Mouse (Mus musculus) olfactory bulb, adult 2 months (tissue): ENCODE measurements around the gene Slco3a1. TPM values are rescaled to one million over a fixed set of nuclear protein-coding genes. Genes with fewer than 3 reads are reported as not detected.
"Not testable (repeated sequence)": the region's sequence is repeated elsewhere in the genome, so short reads cannot be mapped to it uniquely, and the experiment has no call there.

Source experiments
- H3K27ac ChIP-seq: fragments of 200-500 bp; 2 replicates; pipeline ENCODE4 v1.5.1; 2012; ENCODE audit warnings: low read depth, low read length; ENCODE audit not compliant: insufficient read depth
- H3K4me1 ChIP-seq: fragments of 200-500 bp; 2 replicates; pipeline ENCODE4 v1.6.1; 2012; ENCODE audit warnings: low read length; ENCODE audit not compliant: control insufficient read depth, insufficient read depth
- H3K4me3 ChIP-seq: fragments of 200-500 bp; 2 replicates; pipeline ENCODE4 v1.5.1; 2012; ENCODE audit warnings: mild to moderate bottlenecking, low read depth, low read length, moderate library complexity; ENCODE audit not compliant: insufficient read depth
- CTCF ChIP-seq: fragments of 200-500 bp; IDR thresholded peaks from 2 replicates; pipeline ENCODE4 v1.5.1; 2012; ENCODE audit warnings: low read depth, mild to moderate bottlenecking, low read length, moderate library complexity; ENCODE audit not compliant: insufficient read depth
- POLR2A ChIP-seq: fragments of 200-500 bp; IDR thresholded peaks from 2 replicates; pipeline ENCODE4 v1.6.1; 2012; ENCODE audit warnings: mild to moderate bottlenecking, low read depth, low read length, moderate library complexity; ENCODE audit not compliant: insufficient read depth
- WGBS: fragments of 180-500 bp; shearing (Covaris S2); methylation state at CpG from one replicate; pipeline ENCODE4 v1.1.7; 2018; 5-methylcytosine and 5-hydroxymethylcytosine counted together
- polyA plus RNA-seq: library from polyadenylated mRNA; stranded (reverse); fragments of >200 nt; gene quantifications from 2 replicates; pipeline ENCODE4 v1.2.4, GENCODE M21; 2012; ENCODE audit warnings: low replicate concordance; ENCODE audit not compliant: missing spikeins, insufficient read depth, insufficient read length

The Slco3a1 gene
- polyA plus RNA-seq, 1 experiment = not detected

DNA sequence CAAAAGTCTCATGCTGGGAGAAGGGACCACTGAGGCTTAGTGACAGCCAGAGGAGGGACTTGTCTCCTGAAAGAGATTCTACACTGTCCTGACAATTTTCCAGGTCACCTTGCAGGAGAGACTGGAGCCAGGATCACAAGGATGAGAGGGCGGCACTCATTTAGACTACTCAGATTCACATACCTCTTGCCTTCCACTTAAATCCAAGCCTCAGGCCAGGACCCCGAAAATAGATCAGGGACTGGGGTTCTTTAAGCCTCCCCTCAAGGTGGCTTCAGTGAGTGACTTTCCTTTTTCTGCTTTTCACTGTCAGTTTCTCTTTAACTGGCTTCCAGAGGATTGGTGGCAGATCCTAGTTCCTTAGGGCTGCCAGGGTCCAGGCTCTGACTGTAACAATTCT, 133.0 kb downstream of the Slco3a1 start:
- TF ChIP-seq CTCF = no peak
- TF ChIP-seq POLR2A = no peak
- WGBS = 82% methylated on average over 2 of the region's 2 CpGs

DNA sequence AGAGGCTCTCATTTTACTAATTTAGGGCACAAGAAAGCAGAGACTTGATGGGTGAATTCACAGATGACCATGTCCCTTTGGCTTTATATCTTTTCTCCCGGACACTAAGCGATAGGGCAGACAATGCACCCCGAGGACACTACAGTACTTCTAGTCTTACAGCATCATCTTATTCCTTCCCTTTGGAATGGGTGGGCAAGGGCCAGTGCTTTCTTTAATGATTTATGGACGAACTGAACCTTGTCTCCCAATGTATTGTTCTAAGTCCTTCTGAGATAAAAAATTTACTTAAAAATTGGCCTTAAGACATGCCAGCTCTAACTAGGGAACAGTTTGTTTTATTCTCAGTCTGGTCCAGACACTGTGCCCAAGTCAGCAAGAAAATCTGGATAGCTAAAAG, 134.9 kb downstream of the Slco3a1 start:
- H3K27ac ChIP-seq = no peak overlapping the region
- TF ChIP-seq POLR2A (no peak), CTCF (no peak)
- no peak overlapping the region for H3K4me3 ChIP-seq
- 96% methylated on average over 4 of the region's 4 CpGs for WGBS
- peaks cover 8% of the 10 kb centered on the region for H3K4me1 ChIP-seq

More for the DNA sequence above, 133.0 kb downstream of the Slco3a1 start:
- Histone ChIP-seq H3K4me3 (no peak overlapping the region), H3K4me1 (peaks cover 8% of the 10 kb centered on the region), H3K27ac (no peak overlapping the region)

DNA sequence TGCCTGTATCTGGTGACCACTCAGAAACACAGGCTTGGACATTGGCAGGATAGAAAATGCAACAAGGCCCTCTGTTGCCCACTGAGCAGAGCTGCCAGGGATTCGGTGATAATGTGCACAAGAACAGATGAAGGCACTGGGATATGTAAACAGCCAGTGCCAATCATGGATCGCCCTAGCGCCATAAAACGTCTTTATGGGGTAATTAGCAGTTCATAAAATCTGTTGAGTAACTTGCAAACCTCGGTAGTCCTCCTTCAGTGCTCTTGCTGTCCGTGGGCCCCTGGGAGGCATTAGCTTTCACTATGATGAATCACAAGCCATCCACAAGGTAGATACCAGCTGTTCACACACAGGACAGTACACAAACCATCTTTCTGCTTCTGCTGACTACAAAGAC, 137.6 kb downstream of the Slco3a1 start:
- 92% methylated on average over 6 of the region's 6 CpGs for whole genome bisulfite sequencing
- peaks cover 2% of the 10 kb centered on the region for H3K4me1 ChIP-seq
- no peak for TF ChIP-seq CTCF
- no peak for TF ChIP-seq POLR2A
- H3K27ac ChIP-seq = no peak overlapping the region
- H3K4me3 ChIP-seq = no peak overlapping the region

DNA sequence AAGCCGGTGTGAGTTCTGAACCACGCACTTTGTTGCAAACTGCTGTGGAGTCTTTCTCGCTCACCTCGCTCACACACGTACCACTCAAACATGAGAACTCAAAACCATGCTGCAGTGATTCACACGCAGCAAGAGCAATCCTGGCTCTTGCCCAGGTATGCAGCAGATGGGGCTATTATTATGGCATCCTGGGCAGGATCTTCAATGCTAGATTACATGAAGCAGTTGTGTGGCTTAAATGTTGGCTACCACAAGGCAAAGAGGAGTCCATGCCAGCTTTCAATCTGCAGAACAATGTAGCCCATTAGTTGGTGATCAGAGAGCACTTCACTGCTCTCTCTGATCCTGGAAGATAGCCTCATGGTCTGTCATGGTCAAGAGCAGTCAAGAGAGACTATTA, 139.3 kb downstream of the Slco3a1 start:
- WGBS = 91% methylated on average over 6 of the region's 6 CpGs
- Histone ChIP-seq H3K4me3 (no peak overlapping the region), H3K27ac (no peak overlapping the region), H3K4me1 (peaks cover 2% of the 10 kb centered on the region; the same call in 1 of the 2 replicates)
- TF ChIP-seq CTCF (no peak), POLR2A (no peak)

DNA sequence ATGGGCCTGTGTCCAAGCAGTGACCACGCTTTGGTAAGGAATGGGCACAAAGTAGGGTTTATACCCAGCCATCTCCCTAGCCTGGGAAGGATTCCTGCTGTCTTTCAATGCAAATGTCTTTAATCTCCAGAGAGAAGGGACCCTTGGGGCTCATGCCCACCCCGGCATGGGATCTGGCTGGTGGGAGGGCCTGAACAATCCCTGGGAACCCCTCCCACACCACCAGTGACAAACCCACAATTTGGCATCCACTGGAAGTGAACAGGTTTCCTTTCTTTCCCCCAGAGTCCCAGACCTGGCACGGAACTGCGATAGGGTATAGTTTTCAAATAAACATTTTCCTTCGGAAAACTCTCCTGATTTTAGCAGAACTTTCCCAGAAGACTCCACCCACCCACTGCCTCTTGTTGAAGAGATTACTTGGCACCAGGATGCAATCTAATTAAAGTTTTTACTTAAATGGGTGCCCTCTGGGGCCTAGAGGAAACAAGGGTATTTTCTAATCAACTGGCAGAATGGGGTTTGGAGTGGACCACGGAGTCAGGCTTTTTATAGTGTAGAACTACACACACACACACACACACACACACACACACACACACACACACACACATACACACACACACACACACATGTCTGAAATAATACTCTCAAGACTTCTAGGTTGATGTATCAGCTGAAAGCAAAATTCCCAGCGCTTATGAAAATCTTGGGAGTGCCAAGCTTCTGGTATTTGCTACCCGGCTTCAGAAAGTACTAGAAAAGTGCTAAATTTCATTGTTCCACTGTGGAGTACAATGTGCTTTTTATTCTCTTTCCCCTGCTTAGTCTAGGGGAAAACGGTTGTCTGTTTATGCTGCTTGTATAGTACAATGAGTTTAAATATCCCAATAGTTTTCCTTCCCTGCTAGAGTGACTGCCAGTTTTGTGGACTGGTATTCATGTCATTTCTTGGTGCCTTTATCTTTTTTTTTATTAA, 140.6 kb downstream of the Slco3a1 start:
- TF ChIP-seq CTCF (no peak), POLR2A (no peak)
- H3K27ac ChIP-seq = no peak overlapping the region
- H3K4me1 ChIP-seq = peaks cover 3% of the 10 kb centered on the region; the same call in 1 of the 2 replicates
- no peak overlapping the region for H3K4me3 ChIP-seq
- 48% methylated on average over 9 of the region's 9 CpGs for WGBS

DNA sequence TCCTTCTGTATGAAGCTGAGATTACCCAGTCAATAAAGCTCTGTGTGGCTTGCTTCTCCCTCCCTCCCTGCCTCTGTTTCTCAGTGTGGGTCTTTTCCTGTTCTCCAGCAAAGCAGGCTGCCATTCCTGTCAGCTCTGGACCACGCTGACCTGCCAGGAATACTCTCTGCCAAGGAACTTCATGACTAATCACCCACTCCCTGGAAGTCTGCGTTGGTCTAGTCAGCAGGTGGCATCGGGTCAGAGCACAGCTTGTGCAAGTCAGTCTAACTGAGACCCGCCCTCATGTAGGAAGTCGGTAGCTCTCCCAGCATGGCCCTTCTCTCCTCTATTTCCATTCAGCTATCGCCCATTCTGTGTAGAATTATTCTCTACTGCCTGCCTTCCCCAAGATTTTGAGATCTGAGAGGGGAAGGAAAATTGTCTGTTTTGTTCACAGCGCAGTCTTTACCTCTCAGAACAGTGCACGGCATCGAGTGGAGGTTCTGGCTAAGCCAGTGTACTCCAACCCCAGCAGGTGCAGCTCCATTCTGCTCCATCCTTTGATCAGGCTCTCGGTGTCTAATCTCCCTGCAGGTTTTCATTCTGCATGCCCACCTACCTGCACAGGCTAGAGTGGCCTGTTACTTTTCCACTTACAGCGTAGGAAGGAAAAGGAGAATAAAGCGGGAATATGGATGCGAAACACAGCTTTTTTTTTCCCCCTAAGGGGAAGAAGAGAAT, 145.8 kb downstream of the Slco3a1 start:
- Histone ChIP-seq H3K4me3 (no peak overlapping the region), H3K4me1 (peaks cover 9% of the 10 kb centered on the region), H3K27ac (no peak overlapping the region)
- TF ChIP-seq CTCF = no peak
- TF ChIP-seq POLR2A = no peak
- 51% methylated on average over 13 of the region's 13 CpGs for WGBS

DNA sequence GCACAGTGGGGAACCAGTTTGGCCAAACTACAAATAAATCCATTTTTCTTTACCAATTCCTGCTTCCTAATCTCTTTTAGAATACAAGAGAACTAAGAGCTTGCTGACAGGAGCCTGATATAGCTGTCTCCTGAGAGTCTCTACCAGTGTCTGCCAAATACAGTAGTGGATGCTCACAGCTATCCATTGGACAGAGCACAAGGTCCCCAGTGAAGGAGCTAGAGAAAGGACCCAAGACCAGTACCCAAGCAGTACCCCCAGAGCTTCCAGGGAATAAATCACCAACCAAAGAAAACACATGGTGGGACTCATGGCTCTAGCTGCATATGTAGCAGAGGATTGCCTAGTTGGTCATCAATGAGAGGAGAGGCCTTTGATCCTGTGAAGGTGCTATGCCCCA, 146.7 kb downstream of the Slco3a1 start:
- H3K4me1 ChIP-seq, H3K27ac ChIP-seq, H3K4me3 ChIP-seq: not testable (repeated sequence)

DNA sequence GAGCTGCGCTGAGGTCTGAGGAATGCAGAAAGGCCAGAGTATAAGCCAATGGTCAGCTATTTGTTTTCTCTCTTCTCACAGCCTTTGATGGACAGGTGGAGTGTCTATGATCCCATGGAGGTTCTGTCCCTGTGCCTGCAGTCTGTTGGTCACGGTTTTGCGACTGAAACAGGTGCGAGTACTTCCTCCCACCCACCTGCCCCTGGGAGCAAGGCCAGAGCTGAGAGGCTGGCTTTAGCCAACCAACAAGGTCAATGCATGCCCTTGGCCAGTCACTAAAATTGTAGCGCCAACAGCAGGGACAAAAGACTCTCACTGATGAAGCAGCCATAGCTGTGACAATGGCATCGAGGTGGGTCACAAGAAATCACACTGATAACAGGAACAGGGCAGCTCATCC, 154.9 kb downstream of the Slco3a1 start:
- WGBS = 94% methylated on average over 6 of the region's 6 CpGs
- H3K4me3 ChIP-seq = no peak overlapping the region
- H3K4me1 ChIP-seq = no peaks in the 10 kb centered on the region
- H3K27ac ChIP-seq = no peak overlapping the region
- TF ChIP-seq POLR2A = no peak
- TF ChIP-seq CTCF = no peak

DNA sequence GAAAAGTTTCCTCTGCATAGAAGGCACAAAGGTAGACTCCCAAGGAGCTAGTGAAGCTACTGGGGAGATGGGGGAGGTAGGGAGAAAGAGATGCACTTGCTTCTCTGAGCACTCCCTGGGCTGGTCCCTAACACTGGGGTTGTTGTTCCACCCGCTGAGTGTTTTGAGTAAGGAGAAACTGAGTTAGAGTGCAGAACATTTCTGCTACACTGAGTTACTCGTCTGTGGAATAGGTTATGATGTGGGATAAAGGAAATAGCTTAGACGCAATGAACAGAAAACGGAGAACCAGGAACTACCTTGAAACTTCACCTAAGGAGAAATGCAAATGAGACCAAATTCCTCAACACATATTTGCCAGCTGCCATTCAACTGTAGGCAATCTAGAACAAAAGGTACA, 155.4 kb downstream of the Slco3a1 start:
- TF ChIP-seq POLR2A = no peak
- no peak for TF ChIP-seq CTCF
- 98% methylated on average over 4 of the region's 4 CpGs for WGBS
- no peaks in the 10 kb centered on the region for H3K4me1 ChIP-seq
- H3K27ac ChIP-seq = no peak overlapping the region
- no peak overlapping the region for H3K4me3 ChIP-seq
